Mouse (Mus musculus): ENCODE measurements around the gene Vpreb1.

The Vpreb1 gene

GRCm38 (mm10) chr16:16855541-16855940 is 15.1 kb downstream of the Vpreb1 start:
- DNase-seq (ENCODE audit: extremely low spot score): no peak

- DNase-seq (ENCODE audit: extremely low spot score): peak; percentile 38
Observed at GRCm38 (mm10) chr16:16854836-16855235, 15.8 kb downstream of the Vpreb1 start.

GRCm38 (mm10) chr16:16852411-16852810 is 18.2 kb downstream of the Vpreb1 start:
- DNase-seq (ENCODE audit: extremely low spot score): no peak

GRCm38 (mm10) chr16:16849196-16849595 is 21.4 kb downstream of the Vpreb1 start:
- DNase-seq (ENCODE audit: extremely low spot score): no peak

DNA sequence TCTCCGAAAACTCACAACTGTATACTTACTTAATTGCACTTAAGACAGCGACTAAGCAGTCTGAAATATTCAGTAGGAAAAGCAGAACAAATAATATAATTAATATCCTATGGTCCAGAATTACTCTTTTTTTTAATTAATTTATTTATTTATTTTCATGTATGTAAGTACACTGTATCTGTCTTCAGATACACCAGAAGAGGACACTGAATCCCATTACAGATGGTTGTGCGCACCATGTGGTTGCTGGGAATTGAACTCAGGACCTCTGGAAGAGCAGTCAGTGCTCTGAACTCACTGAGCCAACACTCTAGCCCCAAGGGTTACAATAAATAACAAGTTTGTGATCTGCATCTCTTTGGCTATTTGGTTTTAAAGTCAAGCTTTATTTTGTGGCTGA is 41.0 kb downstream of the Vpreb1 start:
- no peak for DNase-seq (ENCODE audit: extremely low spot score)

GRCm38 (mm10) chr16:16828757-16829615 is 41.7 kb downstream of the Vpreb1 start, which contains the start of gene Spag6l:
Spag6l (minus strand) TSS chr16:16829456.
- peak; percentile 68 for DNase-seq (ENCODE audit: extremely low spot score)

DNA sequence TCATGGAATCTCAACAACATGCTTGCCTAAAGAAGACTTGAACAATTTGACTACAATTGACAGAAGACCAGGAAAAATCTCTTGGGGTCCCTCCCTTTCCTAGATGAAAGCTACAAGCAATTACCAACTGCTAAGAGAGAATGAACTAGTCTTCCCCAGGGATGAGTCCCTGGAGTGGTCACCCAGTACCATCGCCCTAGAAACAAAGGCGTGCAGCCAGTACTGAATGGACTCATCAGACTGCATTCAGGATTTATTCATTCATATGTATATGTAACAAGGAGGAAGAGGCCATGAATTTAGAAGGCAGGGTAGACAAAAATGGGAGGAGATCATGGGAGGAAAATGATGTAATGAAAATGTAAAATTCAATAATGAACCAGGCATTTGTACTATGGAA is 44.4 kb downstream of the Vpreb1 start:
- DNase-seq (ENCODE audit: extremely low spot score): no peak

GRCm38 (mm10) chr16:16825476-16825875 is 45.2 kb downstream of the Vpreb1 start:
- no peak for DNase-seq (ENCODE audit: extremely low spot score)
